Mouse (Mus musculus): ENCODE results near the gene Ifi27.
"Not testable (repeated sequence)": the region's sequence is repeated elsewhere in the genome, so short reads cannot be mapped to it uniquely, and the experiment has no call there.

Ifi27 gene

GRCm38 (mm10) chr12:103433986-103434731 lies at the start of gene Ifi27:
Gene Ifi27, plus strand, starts transcription at chr12:103434211.
- peak; percentile 85 to 93 for DNase-seq

GRCm38 (mm10) chr12:103388505-103389347 lies 45.3 kb upstream of the Ifi27 start, which contains the start of gene Otub2:
Gene Otub2, plus strand, starts transcription at chr12:103388682.
- peak; percentile 98 for DNase-seq

GRCm38 (mm10) chr12:103389348-103389727 lies 44.7 kb upstream of the Ifi27 start:
- DNase-seq = peak; percentile 21 to 33

GRCm38 (mm10) chr12:103389982-103390381 lies 44.0 kb upstream of the Ifi27 start:
- peak in 1 of 2 experiments; percentile 41 for DNase-seq

GRCm38 (mm10) chr12:103391098-103391497 lies 42.9 kb upstream of the Ifi27 start:
- no peak for DNase-seq

GRCm38 (mm10) chr12:103393528-103393927 lies 40.5 kb upstream of the Ifi27 start:
- no peak for DNase-seq

GRCm38 (mm10) chr12:103395486-103396275 lies 38.3 kb upstream of the Ifi27 start:
- DNase-seq = peak in 1 of 2 experiments; percentile 11

GRCm38 (mm10) chr12:103396751-103397150 lies 37.3 kb upstream of the Ifi27 start:
- peak; percentile 33 to 42 for DNase-seq

- no peak for DNase-seq
These were observed 29.9 kb upstream of the Ifi27 start for GRCm38 (mm10) chr12:103404131-103404530.

- DNase-seq = no peak
These were observed 26.3 kb upstream of the Ifi27 start, which contains the start of gene 9330161L09Rik for GRCm38 (mm10) chr12:103407720-103408119. Gene 9330161L09Rik, minus strand, starts transcription at chr12:103407820.

GRCm38 (mm10) chr12:103408144-103408543 lies 25.9 kb upstream of the Ifi27 start:
- no peak for DNase-seq

- DNase-seq = no peak
These were observed 8.8 kb upstream of the Ifi27 start for GRCm38 (mm10) chr12:103425016-103425728.

- peak; percentile 99 for DNase-seq
These were observed 8.1 kb upstream of the Ifi27 start, which contains the start of gene Ddx24 for GRCm38 (mm10) chr12:103425729-103426470. Gene Ddx24, minus strand, starts transcription at chr12:103425830.

- no peak for DNase-seq
These were observed 7.3 kb upstream of the Ifi27 start for GRCm38 (mm10) chr12:103426710-103427109.

- DNase-seq = no peak
These were observed 581 bp upstream of the Ifi27 start for GRCm38 (mm10) chr12:103433430-103433829.

- no peak for DNase-seq
These were observed 850 bp downstream of the Ifi27 start for GRCm38 (mm10) chr12:103434861-103435260.

- DNase-seq = peak in 1 of 2 experiments; percentile 23
These were observed 3.6 kb downstream of the Ifi27 start for GRCm38 (mm10) chr12:103437601-103438000.

- DNase-seq = peak in 1 of 2 experiments; percentile 19
These were observed 9.5 kb downstream of the Ifi27 start, which contains the start of gene Ifi27l2a for GRCm38 (mm10) chr12:103443524-103443923. Gene Ifi27l2a, minus strand, starts transcription at chr12:103443680.

GRCm38 (mm10) chr12:103444261-103444660 lies 10.2 kb downstream of the Ifi27 start:
- DNase-seq = not testable (repeated sequence)

- DNase-seq = no peak
These were observed 11.0 kb downstream of the Ifi27 start for GRCm38 (mm10) chr12:103445060-103445459.

- DNase-seq = no peak
These were observed 19.4 kb downstream of the Ifi27 start for GRCm38 (mm10) chr12:103453361-103453760.

Data from lung, adult 18-20 months (tissue).